Mouse (Mus musculus): Measurements from ENCODE around the gene Ubr4.

DNA sequence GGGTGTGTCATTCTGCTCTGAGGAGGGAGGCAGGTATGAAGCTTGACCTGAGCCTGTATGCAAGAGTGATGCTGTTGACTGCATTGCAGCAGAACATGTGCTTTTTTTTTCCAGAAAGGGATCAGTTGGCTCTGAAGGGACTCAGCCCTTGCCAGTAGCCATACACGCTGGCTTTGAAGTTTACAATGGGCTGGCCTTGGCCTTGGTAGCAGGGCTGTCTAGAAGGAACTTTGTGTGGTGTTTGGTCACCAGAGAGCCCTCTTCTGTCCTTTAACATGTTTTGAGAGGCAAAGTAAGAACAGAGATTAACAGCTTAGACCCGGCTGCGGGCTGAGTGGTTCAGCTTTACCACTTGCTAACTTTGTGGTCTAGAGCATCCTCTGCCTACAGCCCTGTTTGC is 14.9 kb downstream of the Ubr4 start:
- TF ChIP-seq ZKSCAN1 (IDR thresholded peaks at IDR 0.05; ENCODE audit: low read depth, low read length) (no peak), MAZ (IDR thresholded peaks at IDR 0.05; ENCODE audit: low read depth, low read length) (no peak)

Measured in MEL (cell line).